Mouse (Mus musculus): ENCODE measurements around the gene Uimc1. TPM values are rescaled to one million over a fixed set of nuclear protein-coding genes. Genes with fewer than 3 reads are reported as not detected.

Uimc1 gene
- total RNA-seq, 2 experiments from 2014 or later = 22.6 to 27.5 TPM

DNA sequence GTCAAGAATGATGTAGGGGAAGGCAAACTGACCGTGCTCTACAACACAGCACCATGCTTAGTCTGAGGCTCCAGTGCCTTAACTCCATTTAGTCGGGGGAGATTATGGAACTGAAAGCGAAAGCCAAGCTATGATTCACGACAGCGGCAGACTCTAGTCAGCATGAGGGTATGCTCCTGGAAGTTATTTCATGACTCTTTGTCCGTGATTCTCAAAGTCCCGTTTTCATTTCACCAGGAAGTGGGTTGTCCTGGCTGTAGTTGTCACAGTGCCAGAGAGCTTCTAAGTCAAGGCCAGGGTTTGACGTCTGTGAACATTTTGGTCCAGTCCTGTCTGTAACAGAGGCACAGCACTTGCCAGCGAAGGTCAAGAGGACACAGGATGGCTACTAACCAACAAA, 77.4 kb downstream of the Uimc1 start:
- Histone ChIP-seq H3K27ac (no peak overlapping the region), H3K4me3 (no peak overlapping the region)
- no peak for TF ChIP-seq CTCF (IDR thresholded peaks at IDR 0.05)
- intact Hi-C loops (cut with DNase I) = no loop called here
- DNase-seq (ENCODE audit: extremely low spot score in 1 of 2, low spot score in 2 of 2) = no peak

DNA sequence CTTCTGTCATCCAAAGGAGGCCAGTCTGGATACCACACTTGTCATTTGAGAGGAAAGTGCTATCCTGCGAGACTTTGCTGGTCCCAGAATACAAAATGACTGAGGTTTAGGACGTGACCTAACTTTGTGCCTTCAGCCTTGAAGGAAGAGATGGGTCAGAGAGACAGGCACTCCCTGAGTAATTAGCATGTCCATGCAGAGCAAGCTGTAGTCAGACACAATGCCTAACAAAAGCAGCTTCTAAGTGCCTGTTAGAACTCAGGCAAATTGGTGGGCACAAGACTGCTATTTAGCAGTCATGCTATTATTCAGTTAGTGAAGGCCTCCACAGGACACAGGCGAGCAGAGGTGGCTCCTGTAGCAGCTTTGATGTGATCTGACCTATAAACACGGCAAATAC, 77.8 kb downstream of the Uimc1 start:
- Histone ChIP-seq H3K27ac (no peak overlapping the region), H3K4me3 (no peak overlapping the region)
- DNase-seq (ENCODE audit: extremely low spot score in 1 of 2, low spot score in 2 of 2) = no peak
- intact Hi-C loops (cut with DNase I) = no loop called here
- TF ChIP-seq CTCF (IDR thresholded peaks at IDR 0.05) = no peak

DNA sequence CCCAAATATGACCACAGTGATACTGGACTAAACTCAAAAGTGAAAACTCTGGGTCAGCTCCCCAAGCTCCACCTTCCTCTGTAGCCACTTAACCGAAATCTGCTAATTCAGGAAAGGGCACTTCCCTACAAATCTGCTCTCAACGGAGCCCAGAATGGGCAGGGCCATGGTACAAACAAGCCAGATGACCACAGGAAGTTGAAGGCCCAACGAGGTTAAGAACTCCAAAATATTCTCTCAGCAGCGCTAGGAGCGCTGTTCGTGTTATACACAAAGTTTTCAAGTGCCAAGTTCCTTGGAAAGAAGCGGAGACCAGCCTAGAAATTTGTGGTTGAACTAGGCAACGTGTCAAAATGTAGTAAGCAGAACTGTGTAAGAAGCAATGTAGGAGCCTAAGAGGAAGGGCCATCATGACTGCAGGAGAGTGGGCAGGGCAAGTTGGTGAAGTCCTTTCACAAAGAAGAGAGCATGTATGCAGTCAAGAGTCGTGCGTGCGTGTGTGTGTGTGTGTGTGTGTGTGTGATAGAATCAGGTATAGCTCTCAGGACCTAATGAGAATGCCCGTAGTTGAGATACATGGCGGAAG, 78.8 kb downstream of the Uimc1 start, which contains the start of gene Hk3:
Gene Hk3 (minus strand): TSS at position 192 of the 586 bp plus-strand sequence.
- Histone ChIP-seq H3K27ac (no peak within 1 kb of the TSS), H3K4me3 (no peak within 1 kb of the TSS)
- TF ChIP-seq CTCF (IDR thresholded peaks at IDR 0.05) = no peak
- intact Hi-C loops (cut with DNase I) = no loop called here
- DNase-seq (ENCODE audit: extremely low spot score in 1 of 2, low spot score in 2 of 2) = no peak

DNA sequence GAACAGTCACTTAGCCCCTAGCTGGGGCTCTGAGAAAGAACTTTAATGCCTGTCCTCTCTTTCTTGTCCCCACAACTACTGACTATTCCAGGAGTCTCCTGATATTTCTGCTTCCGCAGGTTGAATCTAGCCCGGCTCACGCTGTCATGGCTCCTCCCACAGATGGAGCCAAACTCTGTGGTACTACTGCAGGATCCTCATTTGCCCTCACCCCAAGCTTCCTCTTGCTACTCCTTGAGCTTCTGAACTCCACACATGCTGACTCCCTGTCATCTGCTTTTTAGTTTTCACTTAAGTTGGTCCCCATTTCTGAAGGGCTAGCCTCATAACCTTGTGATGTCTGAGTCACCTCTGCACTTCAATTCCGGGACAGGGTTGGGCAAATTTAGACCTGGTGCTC, 80.0 kb downstream of the Uimc1 start:
- no peak for TF ChIP-seq CTCF (IDR thresholded peaks at IDR 0.05)
- no peak for DNase-seq (ENCODE audit: extremely low spot score in 1 of 2, low spot score in 2 of 2)
- Histone ChIP-seq H3K27ac (no peak overlapping the region), H3K4me3 (no peak overlapping the region)
- intact Hi-C loops (cut with DNase I) = no loop called here

DNA sequence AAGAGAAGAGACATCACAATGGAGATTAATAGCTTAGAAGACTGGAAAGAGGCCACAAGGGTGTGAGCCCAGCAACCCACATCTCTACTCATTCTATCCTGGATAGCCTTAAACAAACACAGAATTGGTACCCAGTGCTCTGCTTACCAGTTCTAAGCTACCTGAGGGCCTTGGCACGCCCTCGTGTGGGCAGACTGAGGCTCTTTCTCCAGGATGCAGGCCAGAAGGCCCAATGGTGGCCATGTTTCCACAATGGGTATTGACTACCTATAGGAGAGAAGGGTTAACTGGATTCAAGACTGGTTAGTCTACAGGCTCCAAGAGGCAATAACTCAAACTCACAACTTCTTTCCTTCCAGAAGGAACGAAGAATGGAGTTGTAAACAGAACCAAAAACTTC, 80.9 kb downstream of the Uimc1 start:
- intact Hi-C loops (cut with DNase I) = no loop called here
- TF ChIP-seq CTCF (IDR thresholded peaks at IDR 0.05) = no peak; the same call in none of the 2 replicates
- Histone ChIP-seq H3K27ac (no peak overlapping the region), H3K4me3 (no peak overlapping the region)
- no peak for DNase-seq (ENCODE audit: extremely low spot score in 1 of 2, low spot score in 2 of 2)

DNA sequence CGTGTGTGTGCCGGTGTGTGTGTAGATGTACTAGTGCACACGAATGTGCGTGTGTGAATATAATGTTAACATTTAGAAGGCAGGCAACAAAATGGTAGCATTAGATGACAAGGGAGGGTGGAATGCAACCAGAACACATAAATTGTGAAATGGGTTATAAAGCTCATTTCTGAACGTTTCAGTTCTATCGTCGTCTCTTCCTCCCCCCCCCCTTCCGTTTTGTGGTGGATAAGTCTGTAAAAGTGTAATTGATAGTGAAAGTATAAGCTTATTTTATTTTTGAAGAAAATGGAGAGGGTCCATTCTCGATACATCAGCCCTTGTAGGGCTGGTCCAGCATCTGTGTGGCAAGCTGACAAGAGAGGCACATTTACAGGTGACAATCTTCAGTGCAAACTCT, 81.4 kb downstream of the Uimc1 start:
- intact Hi-C loops (cut with DNase I) = no loop called here
- Histone ChIP-seq H3K27ac (no peak overlapping the region), H3K4me3 (no peak overlapping the region)
- no peak for DNase-seq (ENCODE audit: extremely low spot score in 1 of 2, low spot score in 2 of 2)
- no peak for TF ChIP-seq CTCF (IDR thresholded peaks at IDR 0.05)

DNA sequence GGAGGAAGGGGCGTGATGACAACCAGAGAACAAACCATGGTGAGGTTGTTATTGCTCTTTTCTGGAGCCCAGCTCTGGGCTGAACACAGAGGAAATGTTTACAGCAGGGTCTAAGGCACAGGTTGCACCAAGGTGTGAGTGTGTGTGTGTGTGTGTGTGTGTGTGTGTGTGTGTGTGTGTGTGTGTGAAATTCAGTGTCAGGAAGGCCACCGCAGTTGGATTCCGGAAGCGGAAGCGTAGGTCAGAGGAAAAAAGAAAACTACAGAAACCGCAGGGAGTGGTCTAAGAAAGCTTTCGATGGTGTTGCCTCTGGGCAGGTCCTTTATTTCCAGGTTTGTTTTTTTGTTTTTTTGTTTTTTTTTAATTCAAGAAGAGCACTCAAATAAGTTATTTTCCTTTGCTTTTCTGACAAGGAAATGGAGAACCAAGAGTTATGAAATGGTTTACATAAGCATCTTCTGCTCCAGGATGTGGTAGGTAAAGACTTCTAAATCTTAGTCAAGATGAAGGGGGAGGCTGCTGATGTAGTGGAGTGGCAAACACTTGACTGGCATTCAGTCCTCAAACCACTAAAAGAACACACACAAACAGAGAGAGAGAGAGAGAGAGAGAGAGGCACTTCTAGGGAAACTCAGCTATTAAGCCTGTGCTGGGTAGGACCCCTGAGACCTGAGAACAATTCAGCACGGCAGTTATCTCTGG, 82.1 kb downstream of the Uimc1 start:
- intact Hi-C loops (cut with DNase I) = no loop called here
- no peak overlapping the region for H3K4me3 ChIP-seq
- no peak for TF ChIP-seq CTCF (IDR thresholded peaks at IDR 0.05)
- no peak for DNase-seq (ENCODE audit: extremely low spot score in 1 of 2, low spot score in 2 of 2)
- no peak overlapping the region for H3K27ac ChIP-seq

DNA sequence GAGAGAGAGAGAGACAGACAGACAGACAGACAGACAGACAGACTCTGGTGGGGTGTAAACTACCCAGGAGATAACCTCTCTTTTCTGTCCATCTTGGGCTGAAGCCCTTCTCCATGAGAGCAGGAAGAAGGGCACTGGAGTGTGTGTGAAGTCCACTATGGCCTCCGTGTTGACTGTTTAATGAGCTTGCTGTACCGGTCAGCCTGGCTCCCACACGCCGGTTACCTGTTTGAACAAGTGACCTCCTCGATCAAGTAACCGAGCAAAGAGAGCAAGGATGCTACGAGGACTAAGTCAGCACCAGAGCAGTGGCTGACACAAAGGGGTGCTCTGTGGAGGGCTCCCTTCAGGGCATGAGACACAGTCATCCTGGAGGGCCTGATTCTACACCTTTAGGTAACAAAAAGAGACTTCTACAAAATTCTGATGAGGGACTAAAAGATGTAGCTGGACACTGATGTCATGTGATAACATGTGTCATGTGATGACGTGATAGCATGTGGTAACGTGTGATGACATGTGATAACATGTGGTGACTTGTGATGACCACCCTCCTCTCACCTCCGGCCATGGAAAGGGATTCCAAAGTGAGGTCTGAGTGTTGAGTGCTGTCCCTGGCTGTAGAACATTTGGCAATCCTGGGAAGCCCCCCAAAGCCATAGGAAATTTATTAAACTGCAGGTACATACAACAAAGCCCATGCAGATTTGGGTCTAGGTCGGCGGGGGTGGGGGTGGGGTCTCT, 82.8 kb downstream of the Uimc1 start:
- intact Hi-C loops (cut with DNase I) = no loop called here
- TF ChIP-seq CTCF (IDR thresholded peaks at IDR 0.05) = no peak
- no peak for DNase-seq (ENCODE audit: extremely low spot score in 1 of 2, low spot score in 2 of 2)
- H3K27ac ChIP-seq = no peak overlapping the region
- no peak overlapping the region for H3K4me3 ChIP-seq

DNA sequence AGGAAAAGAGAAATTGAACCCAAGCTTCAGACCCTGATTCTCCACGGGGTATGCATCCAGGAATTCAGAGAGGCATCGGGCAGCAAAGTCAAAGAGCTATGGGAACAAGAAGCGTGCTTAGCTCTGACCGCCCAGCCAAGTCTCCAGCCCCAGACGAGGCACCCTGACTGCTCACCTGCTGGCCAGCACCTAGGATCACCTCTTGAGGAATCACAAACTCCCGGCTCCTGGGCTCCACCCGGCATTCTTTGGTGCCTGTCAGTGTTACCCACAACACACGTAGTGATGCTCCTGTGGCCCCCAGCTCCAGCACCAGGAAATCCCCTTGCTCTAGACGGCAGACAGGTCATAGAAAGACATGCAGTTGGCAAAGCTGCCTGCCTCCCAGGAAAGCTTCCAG, 85.6 kb downstream of the Uimc1 start:
- no peak for TF ChIP-seq CTCF (IDR thresholded peaks at IDR 0.05)
- intact Hi-C loops (cut with DNase I) = no loop called here
- Histone ChIP-seq H3K4me3 (no peak overlapping the region), H3K27ac (no peak overlapping the region)
- DNase-seq (ENCODE audit: extremely low spot score in 1 of 2, low spot score in 2 of 2) = no peak

DNA sequence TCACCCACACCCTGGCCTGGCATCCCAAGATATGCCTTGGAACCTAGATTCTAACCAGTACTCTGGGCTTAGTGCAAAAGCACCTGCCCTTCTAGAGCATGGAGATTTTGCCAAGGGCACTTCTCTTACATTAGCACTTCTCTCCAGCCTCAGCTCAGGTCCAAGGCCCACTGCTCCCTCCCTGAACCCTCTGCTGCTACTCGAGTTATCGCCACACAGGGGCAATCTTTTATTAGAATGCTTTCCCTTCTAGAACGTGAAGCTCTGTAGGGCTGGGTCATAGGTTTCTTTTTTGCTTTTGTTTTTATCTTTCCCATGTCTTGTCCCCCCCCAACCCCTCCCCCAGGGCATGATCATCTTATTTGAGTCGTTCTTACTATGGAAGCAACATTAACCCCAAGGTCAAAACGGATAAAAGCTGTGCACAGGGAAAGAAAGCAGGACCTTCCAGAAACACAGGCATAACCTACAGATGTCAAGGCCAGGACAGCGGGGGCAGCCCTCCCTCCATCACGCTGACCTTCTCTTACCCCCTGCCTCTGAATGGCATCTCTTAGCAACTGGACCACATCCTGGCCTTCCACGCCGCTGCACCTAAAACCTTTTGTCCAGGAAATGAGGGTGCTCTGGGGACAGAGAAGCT, 86.3 kb downstream of the Uimc1 start:
- DNase-seq (ENCODE audit: extremely low spot score in 1 of 2, low spot score in 2 of 2) = no peak
- intact Hi-C loops (cut with DNase I) = no loop called here
- H3K27ac ChIP-seq = no peak overlapping the region
- H3K4me3 ChIP-seq = no peak overlapping the region
- TF ChIP-seq CTCF (IDR thresholded peaks at IDR 0.05) = peak; percentile 16

DNA sequence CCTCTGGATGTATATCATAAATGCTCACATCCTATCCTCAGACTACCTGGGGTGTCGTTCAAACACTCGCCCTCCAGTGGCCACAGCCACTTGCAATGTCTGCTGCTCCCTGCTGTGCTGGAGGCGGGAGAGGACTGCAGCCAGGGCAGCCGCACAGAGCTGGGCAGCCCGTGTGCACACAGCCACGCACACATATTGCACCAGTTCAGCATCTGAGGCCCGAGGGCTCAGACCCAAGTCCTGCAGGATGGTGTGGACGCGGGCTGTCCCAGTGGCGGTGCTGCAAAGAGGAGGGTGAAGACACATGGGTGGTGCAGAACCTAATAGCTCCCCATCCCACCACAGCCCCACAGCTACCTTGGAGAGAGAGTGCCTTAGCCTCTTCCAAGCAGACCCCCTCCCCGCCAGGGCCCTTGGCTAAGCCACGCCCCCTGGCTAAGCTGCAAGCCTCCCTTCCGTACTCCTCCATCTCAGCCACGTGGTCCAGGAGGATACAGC, 88.1 kb downstream of the Uimc1 start:
- Histone ChIP-seq H3K27ac (no peak overlapping the region), H3K4me3 (no peak overlapping the region)
- intact Hi-C loops (cut with DNase I) = no loop called here
- DNase-seq (ENCODE audit: extremely low spot score in 1 of 2, low spot score in 2 of 2) = no peak
- peak; percentile 48 for TF ChIP-seq CTCF (IDR thresholded peaks at IDR 0.05)

DNA sequence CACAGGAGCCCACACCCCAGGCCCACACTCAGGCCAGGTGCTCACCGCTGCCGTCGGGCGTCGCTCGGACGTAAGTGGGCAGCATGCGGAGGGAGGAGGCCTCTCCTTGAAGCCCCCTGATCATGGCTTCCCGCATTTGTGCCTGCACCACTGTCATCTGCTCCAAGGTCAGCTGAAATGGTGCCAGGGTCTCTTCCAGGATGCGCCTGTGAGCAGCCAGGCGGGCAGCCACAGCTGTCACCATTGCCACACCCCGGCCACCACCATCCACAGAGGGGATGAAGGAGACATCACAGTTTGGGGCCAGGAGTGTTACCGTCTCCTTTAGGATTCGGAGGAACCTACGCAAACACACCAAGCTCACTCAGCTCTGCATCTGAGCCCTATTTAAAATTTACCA, 89.0 kb downstream of the Uimc1 start:
- Histone ChIP-seq H3K4me3 (no peak overlapping the region), H3K27ac (no peak overlapping the region)
- TF ChIP-seq CTCF (IDR thresholded peaks at IDR 0.05) = no peak
- intact Hi-C loops (cut with DNase I) = no loop called here
- DNase-seq (ENCODE audit: extremely low spot score in 1 of 2, low spot score in 2 of 2) = no peak

Data from left cerebral cortex, adult 2 months (tissue).